Mouse (Mus musculus) intestine, postnatal 0 days (tissue): ENCODE data around the gene Rap1gds1. TPM values are rescaled to one million over a fixed set of nuclear protein-coding genes. Genes with fewer than 3 reads are reported as not detected.

ENCODE experiments used
- ATAC-seq: fragments of 200-750 bp; cut with Nextera tagmentation; 2 replicates; pipeline ENCODE4 v1.8.0; 2017; ENCODE audit warnings: mild to moderate bottlenecking, moderate TSS enrichment, moderate library complexity
- H3K27ac ChIP-seq: fragments of 300-500 bp; sonication (generic); 2 replicates; pipeline ENCODE4 v1.5.1; 2014; ENCODE audit warnings: mild to moderate bottlenecking, low read depth, low read length, moderate library complexity
- H3K27me3 ChIP-seq: fragments of 300-500 bp; sonication (generic); replicated peaks from 2 replicates; pipeline ENCODE4 v1.6.1; 2014; ENCODE audit warnings: low read length, mixed read lengths; ENCODE audit not compliant: control insufficient read depth, insufficient read depth
- H3K36me3 ChIP-seq: fragments of 300-500 bp; sonication (generic); 2 replicates; pipeline ENCODE4 v1.6.1; 2014; ENCODE audit warnings: mild to moderate bottlenecking, moderate library complexity; ENCODE audit not compliant: control insufficient read depth, insufficient read depth
- H3K4me1 ChIP-seq: fragments of 300-500 bp; sonication (generic); replicated peaks from 2 replicates; pipeline ENCODE4 v1.6.1; 2014; ENCODE audit warnings: antibody characterized with exemption, low read length, mixed read lengths; ENCODE audit not compliant: control insufficient read depth, insufficient read depth
- H3K4me2 ChIP-seq: fragments of 300-500 bp; sonication (generic); replicated peaks from 2 replicates; pipeline ENCODE4 v1.6.1; 2014; ENCODE audit warnings: low read depth, mild to moderate bottlenecking, moderate library complexity
- H3K4me3 ChIP-seq: fragments of 300-500 bp; sonication (generic); 2 replicates; pipeline ENCODE4 v1.5.1; 2014; ENCODE audit warnings: low read depth, low read length
- H3K9ac ChIP-seq: fragments of 300-500 bp; sonication (generic); 2 replicates; pipeline ENCODE4 v1.6.1; 2014; ENCODE audit warnings: mild to moderate bottlenecking, low read depth, low read length
- H3K9me3 ChIP-seq: fragments of 300-500 bp; sonication (generic); 2 replicates; pipeline ENCODE4 v1.6.1; 2016; ENCODE audit warnings: mixed run types; ENCODE audit not compliant: control insufficient read depth
- CTCF ChIP-seq: sonication (generic); IDR thresholded peaks from 2 replicates; pipeline ENCODE4 v1.5.1; 2016; ENCODE audit warnings: low read depth, mild to moderate bottlenecking, control low read depth, antibody characterized with exemption, moderate library complexity
- WGBS: fragments of 180-500 bp; shearing (Covaris S2); extraction: QIAGEN DNeasy Blood & Tissue Kit; methylation state at CpG from one replicate; pipeline ENCODE4 v1.1.7; 2014; 5-methylcytosine and 5-hydroxymethylcytosine counted together
- polyA plus RNA-seq: library from polyadenylated mRNA; unstranded; fragments of >200 nt; fragmentation: Nextera tagmentation; extraction: Ambion mirVana; gene quantifications from 2 replicates; pipeline ENCODE4 v1.2.1, GENCODE M21; 2015

Gene Rap1gds1
- polyA plus RNA-seq, 1 experiment from 2014 or later: 17.9 TPM

GRCm38 (mm10) chr3:139037030-139037429 is 38.0 kb downstream of the Rap1gds1 start:
- Histone ChIP-seq H3K27ac (peak overlapping the region; percentile 70), H3K4me1 (0 out of 2 replicates have a peak, but pooled peaks cover 8% of the 10 kb centered on the region), H3K4me2 (0 out of 2 replicates have a peak overlapping the region, but pooled peaks have one; percentile 13), H3K9ac (no peak overlapping the region), H3K27me3 (no peaks in the 10 kb centered on the region), H3K36me3 (no peaks in the 10 kb centered on the region), H3K9me3 (no peaks in the 10 kb centered on the region), H3K4me3 (no peak overlapping the region)
- 41% methylated on average over 4 of the region's 4 CpGs for WGBS
- peak; percentile 58 for TF ChIP-seq CTCF
- ATAC-seq: peak; percentile 100

GRCm38 (mm10) chr3:139033179-139033578 is 41.8 kb downstream of the Rap1gds1 start:
- TF ChIP-seq CTCF: no peak
- ATAC-seq: no peak
- no peak overlapping the region for H3K4me2 ChIP-seq
- H3K27ac ChIP-seq: no peak overlapping the region
- 0 out of 2 replicates have a peak, but pooled peaks cover 8% of the 10 kb centered on the region for H3K4me1 ChIP-seq
- no peak overlapping the region for H3K4me3 ChIP-seq
- no peaks in the 10 kb centered on the region for H3K36me3 ChIP-seq
- H3K27me3 ChIP-seq: no peaks in the 10 kb centered on the region
- no peak overlapping the region for H3K9ac ChIP-seq
- WGBS: 73% methylated on average over 6 of the region's 6 CpGs
- H3K9me3 ChIP-seq: no peaks in the 10 kb centered on the region

GRCm38 (mm10) chr3:139030644-139031227 is 44.3 kb downstream of the Rap1gds1 start:
- H3K27me3 ChIP-seq: no peaks in the 10 kb centered on the region
- 0 out of 2 replicates have a peak, but pooled peaks cover 3% of the 10 kb centered on the region for H3K4me1 ChIP-seq
- no peak for ATAC-seq
- H3K27ac ChIP-seq: no peak overlapping the region
- H3K4me2 ChIP-seq: no peak overlapping the region
- H3K9me3 ChIP-seq: no peaks in the 10 kb centered on the region
- no peak overlapping the region for H3K4me3 ChIP-seq
- WGBS: 55% methylated on average over 4 of the region's 4 CpGs
- no peak overlapping the region for H3K9ac ChIP-seq
- no peak for TF ChIP-seq CTCF
- no peaks in the 10 kb centered on the region for H3K36me3 ChIP-seq

GRCm38 (mm10) chr3:139025077-139025476 is 49.9 kb downstream of the Rap1gds1 start:
- H3K27me3 ChIP-seq: no peaks in the 10 kb centered on the region
- H3K36me3 ChIP-seq: 0 out of 2 replicates have a peak, but pooled peaks cover 3% of the 10 kb centered on the region
- H3K27ac ChIP-seq: no peak overlapping the region
- H3K4me2 ChIP-seq: no peak overlapping the region
- ATAC-seq: no peak
- H3K9ac ChIP-seq: no peak overlapping the region
- no peaks in the 10 kb centered on the region for H3K9me3 ChIP-seq
- 73% methylated on average over 5 of the region's 5 CpGs for WGBS
- no peak for TF ChIP-seq CTCF
- no peak overlapping the region for H3K4me3 ChIP-seq
- 0 out of 2 replicates have a peak, but pooled peaks cover 6% of the 10 kb centered on the region for H3K4me1 ChIP-seq

- Histone ChIP-seq H3K36me3 (0 out of 2 replicates have a peak, but pooled peaks cover 3% of the 10 kb centered on the region), H3K27ac (no peak overlapping the region), H3K27me3 (no peaks in the 10 kb centered on the region), H3K9me3 (no peaks in the 10 kb centered on the region), H3K9ac (no peak overlapping the region), H3K4me2 (no peak overlapping the region), H3K4me1 (0 out of 2 replicates have a peak, but pooled peaks cover 6% of the 10 kb centered on the region), H3K4me3 (no peak overlapping the region)
- no peak for ATAC-seq
- no peak for TF ChIP-seq CTCF
- 84% methylated on average over 8 of the region's 8 CpGs for WGBS
Observed at GRCm38 (mm10) chr3:139023585-139023984, 51.4 kb downstream of the Rap1gds1 start.

GRCm38 (mm10) chr3:139012352-139012751 is 62.6 kb downstream of the Rap1gds1 start:
- Histone ChIP-seq H3K9ac (no peak overlapping the region), H3K4me3 (no peak overlapping the region), H3K36me3 (0 out of 2 replicates have a peak, but pooled peaks cover under 1% of the 10 kb centered on the region), H3K27ac (no peak overlapping the region), H3K4me1 (no peaks in the 10 kb centered on the region), H3K4me2 (no peak overlapping the region), H3K9me3 (no peaks in the 10 kb centered on the region), H3K27me3 (no peaks in the 10 kb centered on the region)
- no peak for TF ChIP-seq CTCF
- 84% methylated on average over 9 of the region's 9 CpGs for WGBS
- no peak for ATAC-seq

GRCm38 (mm10) chr3:139005669-139006068 is 69.3 kb downstream of the Rap1gds1 start:
- Histone ChIP-seq H3K27ac (no peak overlapping the region), H3K4me3 (no peak overlapping the region), H3K9me3 (no peaks in the 10 kb centered on the region), H3K4me2 (no peak overlapping the region), H3K36me3 (no peaks in the 10 kb centered on the region), H3K27me3 (no peaks in the 10 kb centered on the region), H3K4me1 (no peaks in the 10 kb centered on the region), H3K9ac (no peak overlapping the region)
- no peak for TF ChIP-seq CTCF
- ATAC-seq: no peak
